Mouse (Mus musculus) forebrain, embryonic 14.5 days (tissue): Measurements from ENCODE around the gene Sox8. TPM values are rescaled to one million over a fixed set of nuclear protein-coding genes. Genes with fewer than 3 reads are reported as not detected.

Experiments used
- ATAC-seq: fragments of 200-750 bp; cut with Nextera tagmentation; 2 replicates; pipeline ENCODE4 v1.8.0; 2017; ENCODE audit warnings: mild to moderate bottlenecking, moderate library complexity
- DNase-seq: peaks from one replicate; pipeline ENCODE4 v3.0.0-alpha.2; 2015; ENCODE audit warnings: low spot score
- H3K27ac ChIP-seq: fragments of 300-500 bp; sonication (generic); 2 replicates; pipeline ENCODE4 v1.5.1; 2014; ENCODE audit warnings: low read depth, mild to moderate bottlenecking, control low read depth, low read length, moderate library complexity
- H3K27me3 ChIP-seq: fragments of 300-500 bp; sonication (generic); replicated peaks from 2 replicates; pipeline ENCODE4 v1.6.1; 2014; ENCODE audit warnings: low read length, control low read depth, mixed read lengths; ENCODE audit not compliant: control insufficient read depth, insufficient read depth
- H3K36me3 ChIP-seq: fragments of 300-500 bp; sonication (generic); 2 replicates; pipeline ENCODE4 v1.6.1; 2014; ENCODE audit warnings: low read length, control low read depth; ENCODE audit not compliant: control insufficient read depth, insufficient read depth
- H3K4me1 ChIP-seq: fragments of 300-500 bp; sonication (generic); 2 replicates; pipeline ENCODE4 v1.6.1; 2014; ENCODE audit warnings: antibody characterized with exemption, low read length, control low read depth; ENCODE audit not compliant: control insufficient read depth, insufficient read depth
- H3K4me2 ChIP-seq: fragments of 300-500 bp; sonication (generic); 2 replicates; pipeline ENCODE4 v1.6.1; 2014; ENCODE audit warnings: mild to moderate bottlenecking, control low read depth, low read length
- H3K4me3 ChIP-seq: fragments of 300-500 bp; sonication (generic); 2 replicates; pipeline ENCODE4 v1.5.1; 2014; ENCODE audit warnings: low read depth, low read length, control low read depth
- H3K9ac ChIP-seq: fragments of 300-500 bp; sonication (generic); 2 replicates; pipeline ENCODE4 v1.6.1; 2014; ENCODE audit warnings: mild to moderate bottlenecking, low read length, control low read depth, moderate library complexity
- H3K9me3 ChIP-seq: fragments of 300-500 bp; sonication (generic); replicated peaks from 2 replicates; pipeline ENCODE4 v1.6.1; 2016; ENCODE audit warnings: low read length, control low read depth, mixed read lengths; ENCODE audit not compliant: control insufficient read depth
- WGBS: fragments of 180-500 bp; shearing (Covaris S2); extraction: QIAGEN DNeasy Blood & Tissue Kit; methylation state at CpG from one replicate; pipeline ENCODE4 v1.1.7; 2014; 5-methylcytosine and 5-hydroxymethylcytosine counted together
- polyA plus RNA-seq: library from polyadenylated mRNA; unstranded; fragments of >200 nt; fragmentation: Nextera tagmentation; extraction: Ambion mirVana; gene quantifications from 2 replicates; pipeline ENCODE4 v1.2.1, GENCODE M21; 2014

Sox8 gene
- polyA plus RNA-seq, 1 experiment from 2014 or later: 17.6 TPM

GRCm38 (mm10) chr17:25555666-25556629 is 14.5 kb downstream of the Sox8 start:
- Histone ChIP-seq H3K4me2 (peak overlapping the region; percentile 64), H3K9me3 (no peaks in the 10 kb centered on the region), H3K4me3 (peak overlapping the region; percentile 28), H3K9ac (peak overlapping the region; percentile 67), H3K27ac (peak overlapping the region; percentile 84), H3K4me1 (peaks cover 25% of the 10 kb centered on the region), H3K27me3 (no peaks in the 10 kb centered on the region), H3K36me3 (no peaks in the 10 kb centered on the region)
- peak; percentile 73 for ATAC-seq
- DNase-seq: peak; percentile 77
- 4% methylated on average over 29 of the region's 29 CpGs for WGBS

- ATAC-seq (no peak), DNase-seq (no peak)
- no peak overlapping the region for H3K9ac ChIP-seq
- peaks cover 20% of the 10 kb centered on the region for H3K4me1 ChIP-seq
- no peak overlapping the region for H3K27ac ChIP-seq
- no peak overlapping the region for H3K4me3 ChIP-seq
- no peak overlapping the region for H3K4me2 ChIP-seq
- H3K9me3 ChIP-seq: no peaks in the 10 kb centered on the region
- no peaks in the 10 kb centered on the region for H3K36me3 ChIP-seq
- H3K27me3 ChIP-seq: no peaks in the 10 kb centered on the region
- WGBS: 83% methylated on average over 3 of the region's 3 CpGs
These were observed 15.3 kb downstream of the Sox8 start for GRCm38 (mm10) chr17:25555159-25555558.

- H3K9me3 ChIP-seq: no peaks in the 10 kb centered on the region
- no peaks in the 10 kb centered on the region for H3K27me3 ChIP-seq
- peaks cover 5% of the 10 kb centered on the region for H3K4me1 ChIP-seq
- DNase-seq (no peak), ATAC-seq (no peak)
- H3K27ac ChIP-seq: no peak overlapping the region
- no peak overlapping the region for H3K4me2 ChIP-seq
- H3K36me3 ChIP-seq: no peaks in the 10 kb centered on the region
- WGBS: 91% methylated on average over 11 of the region's 11 CpGs
- H3K4me3 ChIP-seq: no peak overlapping the region
- H3K9ac ChIP-seq: no peak overlapping the region
These were observed 19.2 kb downstream of the Sox8 start for GRCm38 (mm10) chr17:25551313-25551712.

- H3K4me1 ChIP-seq: no peaks in the 10 kb centered on the region
- ATAC-seq (no peak), DNase-seq (no peak)
- 79% methylated on average over 5 of the region's 5 CpGs for whole genome bisulfite sequencing
- H3K4me2 ChIP-seq: no peak overlapping the region
- no peaks in the 10 kb centered on the region for H3K9me3 ChIP-seq
- no peaks in the 10 kb centered on the region for H3K36me3 ChIP-seq
- no peak overlapping the region for H3K4me3 ChIP-seq
- no peaks in the 10 kb centered on the region for H3K27me3 ChIP-seq
- H3K27ac ChIP-seq: no peak overlapping the region
- no peak overlapping the region for H3K9ac ChIP-seq
These were observed 20.5 kb downstream of the Sox8 start for GRCm38 (mm10) chr17:25550020-25550419.

- DNase-seq (no peak), ATAC-seq (no peak)
- no peaks in the 10 kb centered on the region for H3K9me3 ChIP-seq
- 36% methylated on average over 3 of the region's 3 CpGs for WGBS
- H3K27ac ChIP-seq: no peak overlapping the region
- no peaks in the 10 kb centered on the region for H3K4me1 ChIP-seq
- H3K4me3 ChIP-seq: no peak overlapping the region
- no peaks in the 10 kb centered on the region for H3K27me3 ChIP-seq
- H3K36me3 ChIP-seq: no peaks in the 10 kb centered on the region
- H3K9ac ChIP-seq: no peak overlapping the region
- no peak overlapping the region for H3K4me2 ChIP-seq
These were observed 23.5 kb downstream of the Sox8 start for GRCm38 (mm10) chr17:25547026-25547425.

- H3K4me1 ChIP-seq: peaks cover 11% of the 10 kb centered on the region
- no peak overlapping the region for H3K9ac ChIP-seq
- WGBS: 96% methylated on average over 4 of the region's 4 CpGs
- H3K36me3 ChIP-seq: no peaks in the 10 kb centered on the region
- no peaks in the 10 kb centered on the region for H3K27me3 ChIP-seq
- H3K9me3 ChIP-seq: no peaks in the 10 kb centered on the region
- ATAC-seq (no peak), DNase-seq (no peak)
- no peak overlapping the region for H3K4me2 ChIP-seq
- H3K4me3 ChIP-seq: no peak overlapping the region
- H3K27ac ChIP-seq: no peak overlapping the region
These were observed 28.7 kb downstream of the Sox8 start for GRCm38 (mm10) chr17:25541768-25542167.

- WGBS: 80% methylated on average over 5 of the region's 5 CpGs
- no peak overlapping the region for H3K27ac ChIP-seq
- ATAC-seq: no peak
These were observed 29.8 kb downstream of the Sox8 start for GRCm38 (mm10) chr17:25540731-25541130.

GRCm38 (mm10) chr17:25538945-25539875 is 31.3 kb downstream of the Sox8 start:
- 7% methylated on average over 27 of the region's 27 CpGs for WGBS
- peak; percentile 57 for DNase-seq

More at GRCm38 (mm10) chr17:25540731-25541130, 29.8 kb downstream of the Sox8 start:
- Histone ChIP-seq H3K4me1 (peaks cover 11% of the 10 kb centered on the region), H3K9ac (no peak overlapping the region), H3K27me3 (no peaks in the 10 kb centered on the region), H3K4me2 (no peak overlapping the region), H3K36me3 (no peaks in the 10 kb centered on the region), H3K9me3 (no peaks in the 10 kb centered on the region), H3K4me3 (no peak overlapping the region)
- DNase-seq: no peak

More at GRCm38 (mm10) chr17:25538945-25539875, 31.3 kb downstream of the Sox8 start:
- peak overlapping the region; percentile 67; the same call in 1 of the 2 replicates for H3K27ac ChIP-seq
- H3K4me1 ChIP-seq: peaks cover 11% of the 10 kb centered on the region
- peak overlapping the region; percentile 47 for H3K9ac ChIP-seq
- H3K27me3 ChIP-seq: no peaks in the 10 kb centered on the region
- no peak overlapping the region for H3K4me3 ChIP-seq
- peak overlapping the region; percentile 42 for H3K4me2 ChIP-seq
- no peaks in the 10 kb centered on the region for H3K36me3 ChIP-seq
- no peaks in the 10 kb centered on the region for H3K9me3 ChIP-seq
- peak; percentile 82 for ATAC-seq
